Mouse (Mus musculus) frontal cortex, postnatal 14 days (tissue): ENCODE measurements around the gene Phf21a.
"Not testable (repeated sequence)": the region's sequence is repeated elsewhere in the genome, so short reads cannot be mapped to it uniquely, and the experiment has no call there.

Experiments
- DNase-seq, 2 experiments: peaks; one replicate each; pipeline ENCODE4 v3.0.0; 2022; ENCODE audit warnings: low spot score in 2 of 2

Gene Phf21a

GRCm38 (mm10) chr2:92082196-92082595 is 10.7 kb upstream of the Phf21a start:
- no peak for DNase-seq

GRCm38 (mm10) chr2:92085721-92086120 is 7.2 kb upstream of the Phf21a start:
- DNase-seq: no peak

GRCm38 (mm10) chr2:92087065-92087464 is 5.9 kb upstream of the Phf21a start:
- no peak for DNase-seq

- peak; percentile 47 to 51 for DNase-seq
Measured at GRCm38 (mm10) chr2:92089782-92090181, 3.1 kb upstream of the Phf21a start.

GRCm38 (mm10) chr2:92093503-92093902 is 586 bp downstream of the Phf21a start:
- not testable (repeated sequence) for DNase-seq

- DNase-seq: no peak
Measured at GRCm38 (mm10) chr2:92094078-92094477, 1.2 kb downstream of the Phf21a start.

- DNase-seq: no peak
Measured at GRCm38 (mm10) chr2:92100768-92101167, 7.9 kb downstream of the Phf21a start.

- DNase-seq: no peak
Measured at GRCm38 (mm10) chr2:92124523-92124922, 31.6 kb downstream of the Phf21a start.

GRCm38 (mm10) chr2:92125330-92125729 is 32.4 kb downstream of the Phf21a start:
- DNase-seq: no peak

GRCm38 (mm10) chr2:92130071-92130470 is 37.2 kb downstream of the Phf21a start:
- DNase-seq: no peak

- no peak for DNase-seq
Measured at GRCm38 (mm10) chr2:92138736-92139135, 45.8 kb downstream of the Phf21a start.

- no peak for DNase-seq
Measured at GRCm38 (mm10) chr2:92139365-92139764, 46.4 kb downstream of the Phf21a start.

GRCm38 (mm10) chr2:92140383-92140782 is 47.5 kb downstream of the Phf21a start:
- DNase-seq: no peak

GRCm38 (mm10) chr2:92141073-92141472 is 48.2 kb downstream of the Phf21a start:
- DNase-seq: no peak

- DNase-seq: no peak
Measured at GRCm38 (mm10) chr2:92143932-92144331, 51.0 kb downstream of the Phf21a start.

- DNase-seq: not testable (repeated sequence)
Measured at GRCm38 (mm10) chr2:92147925-92148750, 55.2 kb downstream of the Phf21a start.

- DNase-seq: no peak
Measured at GRCm38 (mm10) chr2:92164291-92164690, 71.4 kb downstream of the Phf21a start.

- no peak for DNase-seq
Measured at GRCm38 (mm10) chr2:92166950-92167349, 74.0 kb downstream of the Phf21a start.

- no peak for DNase-seq
Measured at GRCm38 (mm10) chr2:92171046-92171643, 78.2 kb downstream of the Phf21a start.

- DNase-seq: no peak
Measured at GRCm38 (mm10) chr2:92172300-92172699, 79.4 kb downstream of the Phf21a start.

GRCm38 (mm10) chr2:92173186-92173585 is 80.3 kb downstream of the Phf21a start:
- no peak for DNase-seq

- DNase-seq: no peak
Measured at GRCm38 (mm10) chr2:92174265-92174664, 81.3 kb downstream of the Phf21a start.

- DNase-seq: no peak
Measured at GRCm38 (mm10) chr2:92175002-92175401, 82.1 kb downstream of the Phf21a start.
